Mouse (Mus musculus) cortical plate, adult 2 months (tissue): ENCODE measurements around the gene Hapln4.

ENCODE experiments used
- CTCF ChIP-seq: fragments of 200-500 bp; IDR thresholded peaks from 2 replicates; pipeline ENCODE4 v1.5.1; 2011; ENCODE audit warnings: mild to moderate bottlenecking, control low read depth, low read length; ENCODE audit not compliant: insufficient read depth; ENCODE audit errors: extremely low read depth
- POLR2A ChIP-seq: fragments of 200-500 bp; IDR thresholded peaks from 2 replicates; pipeline ENCODE4 v1.6.1; 2011; ENCODE audit warnings: mild to moderate bottlenecking, low read length, control low read depth; ENCODE audit not compliant: insufficient read depth; ENCODE audit errors: extremely low read depth

DNA sequence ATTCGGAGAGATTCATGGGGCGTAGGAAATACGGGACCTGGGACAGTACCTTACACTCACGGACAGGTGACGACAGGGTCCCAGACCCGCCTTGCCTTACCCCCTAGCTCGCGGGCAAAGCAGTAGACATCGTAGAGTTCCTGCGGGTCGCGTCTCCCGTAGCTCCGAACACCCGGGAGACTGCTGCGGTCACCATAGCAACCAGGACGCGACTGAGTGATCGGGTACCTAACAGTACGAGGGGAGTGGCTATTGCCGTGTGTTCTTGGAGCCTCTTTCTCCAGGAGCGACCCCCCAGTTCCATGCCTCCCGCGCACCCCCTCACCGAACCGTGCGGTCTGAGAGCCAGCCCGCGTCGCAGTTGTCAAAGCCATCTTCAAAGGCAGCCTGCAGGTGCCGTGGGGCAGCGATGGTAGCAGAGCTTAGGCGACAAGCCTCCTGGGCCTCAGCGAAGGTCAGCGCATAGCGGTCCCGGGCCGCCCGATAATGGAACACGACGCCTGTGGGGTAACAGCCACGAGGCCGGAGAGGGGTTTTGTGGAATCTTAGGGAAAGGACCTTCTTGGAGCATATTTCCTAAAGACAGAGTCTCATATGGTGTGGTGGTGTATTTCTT lies 29.3 kb downstream of the Hapln4 start:
- TF ChIP-seq POLR2A (no peak), CTCF (no peak)
